Mouse (Mus musculus) right cerebral cortex, postnatal 10 days (tissue): ENCODE data around the gene Iglon5.

Experiments
- DNase-seq, 2 experiments: peaks; one replicate each; pipeline ENCODE4 v3.0.0; 2021; ENCODE audit warnings: low spot score in 2 of 2

Iglon5 gene

DNA sequence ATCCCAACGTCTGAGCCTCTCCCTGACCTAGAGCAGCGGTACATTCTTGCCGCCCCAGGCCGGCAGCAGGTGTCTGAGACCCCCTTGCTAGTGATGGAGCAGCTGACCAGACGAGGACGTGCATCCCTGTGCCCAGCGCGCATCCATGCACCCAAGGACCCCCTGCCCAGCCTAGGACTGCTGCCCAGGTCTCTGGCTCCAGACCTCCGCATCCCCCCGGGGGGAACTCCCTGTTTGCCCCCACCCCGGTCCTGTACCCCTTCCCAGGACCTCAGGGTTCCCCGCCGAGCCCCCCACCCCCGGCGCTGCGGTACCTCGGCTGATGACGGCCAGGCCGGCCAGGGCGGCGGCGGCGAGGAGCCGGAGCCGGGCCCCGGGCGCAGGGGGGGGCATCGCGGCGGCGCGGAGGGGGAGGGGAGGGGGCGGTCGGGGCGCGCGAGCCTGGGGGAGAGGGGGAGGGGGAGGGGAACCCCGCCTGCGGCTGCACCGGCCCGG is at the start of gene Iglon5:
TSS of gene Iglon5 (minus strand) at position 445 of the 495 bp plus-strand sequence.
- DNase-seq, result peak in 1 of 2 experiments; percentile 56

DNA sequence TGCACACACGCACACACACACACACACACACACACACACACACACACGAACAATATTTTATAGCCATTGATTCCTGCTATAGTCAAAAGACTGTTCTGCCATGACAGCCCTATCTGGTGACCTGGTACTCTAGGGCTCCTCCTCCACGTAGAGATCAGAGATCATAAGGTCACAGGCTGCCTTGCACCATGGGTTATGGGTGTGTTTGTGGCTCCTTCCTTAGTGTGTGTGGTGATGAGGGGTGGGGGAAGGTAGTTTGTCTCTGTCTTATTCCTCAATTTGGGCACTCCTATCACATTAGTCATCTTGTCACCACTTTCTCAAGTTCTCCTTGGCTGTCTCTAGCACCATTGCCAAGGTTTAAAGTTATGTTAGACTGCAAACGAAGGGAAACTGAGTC is 48.6 kb upstream of the Iglon5 start:
- DNase-seq, result no peak

DNA sequence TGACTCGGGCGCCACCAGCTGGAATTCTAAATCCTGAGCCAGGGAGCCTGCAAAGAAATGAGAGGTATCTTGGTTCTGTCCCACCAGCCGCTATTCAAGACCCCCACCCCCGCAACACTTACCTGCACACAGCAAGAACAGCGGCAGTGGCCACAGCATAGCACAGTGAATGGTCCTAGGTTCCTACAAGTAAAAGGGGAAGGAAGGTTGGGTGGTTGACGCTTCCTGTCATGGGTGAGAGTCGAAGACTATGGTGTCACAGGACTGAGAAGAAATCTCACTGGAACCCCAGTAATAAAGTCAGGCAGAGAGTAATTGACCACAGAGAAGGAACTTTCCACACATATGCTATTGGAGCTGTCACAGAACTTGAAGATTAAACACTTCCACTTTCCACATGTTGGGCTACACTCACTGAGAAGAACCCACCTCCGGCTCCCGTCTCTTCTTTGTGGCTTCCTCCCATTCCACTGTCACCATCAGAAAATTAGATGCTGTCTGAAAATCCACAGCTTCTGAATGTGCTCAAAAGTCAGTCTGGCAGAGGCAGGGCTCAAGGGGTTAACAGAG is 43.1 kb upstream of the Iglon5 start:
- DNase-seq, result no peak

DNA sequence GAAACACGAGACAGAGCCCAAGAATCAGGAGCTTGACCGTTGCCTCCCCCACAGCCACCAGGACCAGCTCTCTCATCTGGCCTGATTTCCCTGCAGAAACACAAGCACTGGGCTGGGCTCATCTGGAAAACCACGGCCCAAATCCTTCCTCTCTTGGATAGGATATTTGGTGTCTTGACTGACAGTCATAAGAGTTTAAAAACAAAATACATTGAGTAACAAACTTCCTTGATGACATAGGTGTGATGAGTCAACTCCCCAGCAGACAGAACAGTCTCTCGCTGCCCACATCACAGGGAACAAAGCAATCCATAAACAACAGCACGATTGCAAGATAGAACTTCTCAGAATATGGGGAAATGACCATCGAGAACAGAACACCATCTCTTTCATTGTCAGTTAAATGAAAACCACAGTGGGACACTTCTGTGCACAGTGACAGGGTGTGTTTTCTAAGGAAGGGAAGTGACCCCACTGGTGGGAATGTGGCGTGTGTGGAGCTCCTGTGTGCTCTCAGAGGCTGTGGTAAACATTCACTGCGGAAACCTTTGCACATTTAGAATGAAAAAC is 40.4 kb upstream of the Iglon5 start:
- no peak for DNase-seq

DNA sequence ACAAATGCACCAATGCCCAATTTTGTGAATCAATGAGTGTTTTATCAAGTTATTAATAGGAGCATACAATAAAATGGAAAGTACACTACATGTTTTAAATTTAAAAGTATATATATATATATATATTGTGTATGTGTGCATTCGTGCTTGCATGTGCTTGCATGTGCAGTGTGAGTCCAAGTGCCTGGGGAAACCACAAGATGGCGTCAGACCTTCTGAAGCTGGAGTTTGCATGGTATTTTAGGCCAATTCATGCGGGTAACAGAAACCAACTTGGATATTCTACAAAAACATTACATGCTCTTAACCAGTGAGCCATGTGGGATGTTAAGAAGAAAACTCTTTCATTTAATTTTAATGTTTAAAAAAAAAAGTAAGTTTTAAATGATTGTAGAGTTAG is 35.4 kb upstream of the Iglon5 start:
- no peak for DNase-seq

DNA sequence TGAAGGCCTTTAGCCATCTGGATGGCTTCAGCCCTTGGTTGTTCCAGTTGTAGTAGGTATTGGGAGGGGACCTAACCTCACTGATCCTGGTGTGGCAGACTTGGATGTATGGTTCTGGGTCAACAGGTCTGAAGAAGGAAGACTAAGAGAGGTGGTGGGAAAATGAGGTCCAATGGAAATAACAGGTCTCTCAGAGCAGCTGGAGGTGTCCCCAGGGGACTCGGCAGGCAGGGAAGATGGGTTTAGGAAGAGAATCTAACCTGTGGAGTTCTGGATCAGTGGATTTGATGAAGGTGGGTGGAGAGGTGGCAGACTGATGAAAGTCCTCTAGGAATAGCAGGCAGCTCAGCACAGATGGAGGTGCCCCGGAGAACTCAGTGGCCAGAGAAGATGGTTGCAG is 32.9 kb upstream of the Iglon5 start:
- no peak for DNase-seq

DNA sequence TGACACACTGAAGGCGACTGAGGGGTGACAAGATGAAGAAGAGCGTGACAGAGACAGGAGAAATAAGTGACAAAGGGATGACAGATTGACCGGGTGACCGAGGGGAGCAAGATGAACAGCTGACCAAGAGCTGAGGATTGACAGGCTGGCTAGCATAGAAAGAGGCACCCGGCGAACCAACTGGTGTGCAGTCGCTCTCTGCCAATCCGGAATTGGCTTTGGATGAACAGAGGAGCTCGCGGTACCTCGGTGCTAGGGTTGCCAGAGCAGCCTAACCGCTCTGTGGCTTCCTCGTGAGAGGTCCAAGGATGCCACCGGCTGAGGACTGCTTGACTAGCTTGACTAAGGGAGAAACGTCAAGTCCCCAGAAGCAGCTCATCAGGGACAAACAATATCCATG is 28.5 kb upstream of the Iglon5 start:
- no peak for DNase-seq

DNA sequence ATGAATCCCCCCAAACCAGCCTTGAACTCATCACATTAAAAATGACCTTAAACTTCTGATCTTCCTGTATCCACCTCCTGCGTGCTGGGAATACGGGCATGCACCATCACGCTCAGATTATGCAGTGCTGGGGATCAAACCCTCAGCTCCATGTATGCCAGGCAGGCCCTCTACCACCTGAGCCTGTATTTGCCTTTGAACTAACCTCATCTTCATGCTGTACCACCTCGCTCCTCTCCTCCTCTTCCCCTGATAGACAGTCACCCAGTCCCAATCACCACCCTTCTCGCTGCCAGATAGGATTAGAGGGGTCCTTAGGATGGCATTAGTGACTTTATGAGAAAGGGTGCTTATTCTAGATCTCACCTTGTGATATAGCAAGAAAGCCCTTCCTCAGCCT is 25.2 kb upstream of the Iglon5 start:
- no peak for DNase-seq

DNA sequence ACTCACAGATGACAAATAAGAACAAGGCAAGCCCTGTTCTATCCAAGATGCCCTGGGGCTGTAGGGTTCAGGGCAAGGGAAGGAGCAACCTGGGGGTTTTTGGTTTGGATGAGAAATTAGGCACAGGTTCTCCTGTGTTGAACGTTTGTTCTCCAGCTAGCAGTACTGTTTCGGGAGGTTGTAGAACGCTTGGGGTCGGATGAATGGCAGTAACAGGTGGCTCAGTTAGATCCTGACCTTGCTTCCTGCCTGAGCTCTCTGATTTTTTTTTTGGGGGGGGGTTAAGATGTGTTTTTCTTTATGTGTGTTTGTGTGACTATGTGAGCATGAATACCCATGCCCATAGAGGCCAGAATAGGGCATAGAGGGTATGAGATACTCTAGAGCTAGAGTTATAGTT is 22.6 kb upstream of the Iglon5 start:
- no peak for DNase-seq

DNA sequence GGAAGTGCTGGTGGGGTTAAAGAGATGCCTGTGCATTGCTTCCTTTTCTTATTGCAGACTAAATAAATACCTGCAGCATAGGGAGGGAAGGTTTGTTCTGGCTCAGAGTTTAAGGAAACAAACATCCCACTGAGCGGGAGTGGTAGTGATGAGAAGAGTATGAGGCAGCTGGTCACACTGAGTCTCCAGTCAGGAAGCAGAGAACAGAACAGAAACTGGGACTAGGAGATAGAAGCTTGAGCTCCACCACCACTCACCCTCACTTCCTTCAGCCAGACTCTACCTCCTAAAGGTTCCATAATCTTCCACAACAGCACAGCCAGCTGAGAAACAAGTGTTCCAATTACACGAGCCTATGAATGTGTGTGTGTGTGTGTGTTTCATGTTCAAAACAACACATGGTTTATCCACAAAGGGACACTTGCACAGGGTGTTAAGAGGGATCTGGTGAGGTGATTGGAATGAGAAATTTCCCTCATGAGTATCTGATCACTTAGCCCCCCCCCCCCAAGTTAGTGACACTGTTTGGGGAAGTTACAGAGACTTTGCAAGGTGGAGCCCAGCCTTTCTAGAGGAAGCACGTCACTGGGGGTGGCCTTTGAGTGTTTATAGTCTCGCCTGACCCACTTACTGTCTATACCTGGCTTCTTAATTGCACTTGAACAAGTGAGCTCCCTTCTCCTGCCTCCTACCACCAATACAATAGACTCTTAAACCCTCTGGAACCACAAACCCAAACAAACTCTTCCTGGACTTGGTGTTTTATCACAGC is 22.0 kb upstream of the Iglon5 start:
- no peak for DNase-seq

DNA sequence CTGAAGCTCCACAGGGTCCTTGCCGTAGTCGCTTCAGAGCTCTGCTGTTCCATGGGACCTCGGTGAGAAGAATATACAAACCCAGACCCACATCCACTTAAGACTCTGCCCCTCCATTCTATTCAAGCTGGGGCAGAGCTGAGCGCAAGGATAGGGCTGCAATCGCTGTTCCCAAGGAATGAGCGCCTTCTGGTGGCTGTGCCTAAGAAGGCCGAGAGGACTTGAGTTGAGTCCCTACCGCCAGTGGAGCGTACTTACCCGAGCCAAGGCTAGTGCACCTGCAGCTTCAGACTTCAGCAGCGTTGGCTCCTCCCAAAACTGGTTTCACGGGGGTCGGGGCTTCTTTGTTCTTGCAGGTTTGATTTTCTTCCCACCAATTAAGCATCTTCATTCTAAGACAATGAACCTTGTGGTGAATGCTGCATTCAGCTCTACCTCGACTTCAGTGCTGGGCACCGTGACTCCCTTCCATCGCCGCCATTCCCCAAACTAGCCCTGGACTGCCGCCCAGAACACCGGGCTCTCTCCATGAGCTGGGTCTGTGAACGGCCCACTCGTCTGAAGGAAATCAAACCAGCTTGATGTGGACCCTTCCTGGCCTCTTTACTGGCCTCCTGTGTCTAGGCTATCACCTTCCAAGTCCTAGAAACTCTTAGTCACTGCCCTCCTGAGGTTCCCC is 5.6 kb upstream of the Iglon5 start:
- DNase-seq, result peak; percentile 69 to 79

DNA sequence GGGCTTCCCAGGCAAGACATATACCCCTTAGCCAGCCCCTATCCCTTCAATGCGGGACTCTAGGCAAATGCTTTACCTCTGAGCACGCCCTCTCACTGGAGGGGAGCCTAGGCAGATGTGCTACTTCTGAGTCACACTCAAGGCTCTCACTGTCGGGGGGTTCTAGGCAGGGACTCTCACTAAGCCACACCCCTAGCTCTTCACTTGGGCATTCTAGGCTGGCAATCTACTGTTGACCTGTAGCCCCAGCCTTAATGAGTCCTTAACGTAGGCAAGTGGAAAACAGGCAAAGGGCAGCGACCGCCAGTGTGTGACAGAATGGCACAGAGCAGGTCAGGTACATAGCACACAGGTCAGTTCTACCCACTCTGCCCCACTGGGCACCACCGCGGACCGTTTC is 986 bp upstream of the Iglon5 start:
- no peak for DNase-seq

DNA sequence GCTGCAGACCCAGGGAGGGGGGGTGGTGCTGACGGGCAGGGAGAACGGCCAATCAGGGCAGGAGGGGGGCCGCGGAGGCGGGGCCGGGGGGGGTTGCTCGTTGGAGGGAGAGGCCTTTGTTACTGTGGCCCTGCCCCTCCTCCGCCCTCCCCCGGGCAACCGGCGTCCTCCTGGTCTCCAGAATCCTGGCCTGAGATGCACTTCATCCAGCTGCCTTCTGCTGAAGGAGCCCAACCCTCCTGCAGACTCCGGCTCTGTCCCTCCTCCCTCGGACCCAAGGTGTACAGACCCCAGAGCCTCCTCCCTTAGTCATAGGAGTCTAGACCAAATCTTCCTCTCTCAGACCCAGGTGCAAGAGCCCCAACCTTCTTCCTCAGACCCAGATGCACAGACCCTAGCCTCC is 308 bp upstream of the Iglon5 start:
- DNase-seq, result peak; percentile 89

DNA sequence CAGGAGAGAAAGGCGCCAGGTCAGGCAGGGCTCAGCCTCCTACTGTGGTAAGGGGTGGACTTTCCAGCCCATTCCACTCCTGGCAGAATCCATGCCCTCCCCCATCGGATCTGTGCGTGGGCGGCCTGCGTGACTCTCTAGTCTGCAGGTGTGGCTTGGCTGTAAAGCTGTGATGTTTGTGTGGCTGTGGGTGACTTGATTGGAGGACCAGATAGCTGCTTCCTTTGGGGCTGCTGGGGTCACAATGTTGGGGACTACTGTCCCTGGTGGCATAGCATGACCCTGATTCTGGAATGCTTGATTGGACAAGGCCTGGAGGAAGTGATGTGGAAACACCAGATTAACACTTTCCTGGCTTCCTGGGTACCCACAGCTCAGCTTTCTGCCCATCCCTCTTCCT is 1.2 kb downstream of the Iglon5 start:
- peak in 1 of 2 experiments; percentile 62 for DNase-seq

DNA sequence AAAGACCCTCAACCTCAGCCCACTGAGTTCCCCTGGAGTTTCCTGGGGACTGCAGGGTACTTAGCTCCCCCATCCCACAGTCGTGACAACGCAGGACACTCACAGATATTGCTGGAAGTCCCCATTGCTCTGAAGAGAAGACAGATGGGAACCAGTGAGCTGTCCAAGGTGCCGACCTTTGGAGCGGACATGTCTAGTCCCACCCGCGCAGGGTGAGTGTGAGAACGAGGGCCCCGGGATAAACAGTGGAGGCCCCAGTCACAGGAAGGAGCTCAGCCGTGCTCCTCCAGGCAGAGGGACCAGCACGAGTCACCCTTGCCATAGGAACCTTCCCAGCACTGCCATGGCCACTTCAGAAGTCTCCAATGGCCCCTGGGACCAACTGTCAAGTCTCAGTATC is 6.6 kb downstream of the Iglon5 start:
- DNase-seq, result no peak

DNA sequence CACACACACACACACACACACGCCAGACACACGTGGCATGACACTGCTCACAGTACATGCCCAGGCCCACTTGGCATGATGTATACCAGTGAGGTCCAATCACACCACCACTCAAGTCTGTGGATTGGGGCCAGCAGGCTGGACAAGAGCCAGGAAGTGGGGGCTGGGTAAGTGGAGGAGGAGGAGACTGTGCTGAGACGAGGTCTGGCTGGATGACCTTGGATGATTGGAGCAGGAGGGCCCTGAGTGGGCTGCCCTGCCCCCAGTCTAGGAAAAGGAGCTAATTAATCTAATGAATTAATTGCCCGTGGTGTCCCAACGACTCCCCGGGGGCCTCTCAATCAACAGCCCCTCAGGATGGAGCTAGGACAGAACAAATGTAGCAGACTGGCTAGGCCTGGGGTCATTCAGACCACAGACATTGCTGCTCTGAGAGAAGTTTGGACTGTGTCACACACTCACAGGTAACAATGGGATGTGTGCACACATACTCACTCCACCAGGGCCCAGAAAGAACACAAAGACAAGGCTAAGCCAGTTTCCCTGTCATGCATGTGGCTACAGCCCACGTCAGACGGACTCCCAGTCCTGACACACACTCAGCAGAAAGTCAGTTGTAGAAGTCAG is 7.7 kb downstream of the Iglon5 start:
- peak; percentile 68 to 72 for DNase-seq

DNA sequence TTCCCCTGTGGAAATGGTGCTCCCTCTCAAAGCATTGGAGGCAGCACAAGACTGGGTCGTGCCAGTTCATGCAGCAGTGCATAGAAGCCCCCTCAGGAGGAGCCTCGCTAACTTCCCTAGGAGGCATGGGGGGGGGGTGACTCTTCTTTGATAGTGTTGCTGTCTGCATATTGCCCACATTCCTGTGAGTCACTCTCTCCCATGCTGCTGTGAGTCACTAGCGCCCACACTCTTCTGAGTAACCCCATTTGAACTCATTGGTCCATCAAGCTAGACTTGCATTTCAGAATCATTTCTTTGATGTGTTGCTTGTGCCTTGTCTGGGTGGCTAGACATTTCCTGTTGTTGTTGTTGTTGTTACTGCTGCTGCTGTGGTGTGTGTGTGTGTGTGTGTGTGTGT is 8.7 kb downstream of the Iglon5 start:
- peak in 1 of 2 experiments; percentile 72 for DNase-seq

DNA sequence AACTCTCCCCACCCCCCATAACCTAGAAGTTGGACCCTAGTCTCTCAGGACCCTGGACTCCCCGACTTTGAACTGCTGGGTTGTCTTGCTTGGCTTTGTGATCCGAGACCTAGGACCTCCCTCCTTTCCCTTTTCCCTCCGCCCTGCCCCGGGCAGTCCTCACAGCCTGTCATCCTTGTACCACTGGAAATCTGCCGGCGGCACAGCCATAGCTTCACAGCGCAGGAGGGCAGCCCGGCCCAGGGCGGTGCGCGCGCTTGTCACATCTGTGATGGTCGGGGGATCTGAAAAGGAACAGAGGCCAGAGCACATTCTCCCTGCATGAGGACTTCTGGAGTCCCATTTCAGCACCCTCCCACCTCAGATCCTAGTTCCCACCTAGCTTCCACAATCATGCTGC is 13.5 kb downstream of the Iglon5 start:
- no peak for DNase-seq

DNA sequence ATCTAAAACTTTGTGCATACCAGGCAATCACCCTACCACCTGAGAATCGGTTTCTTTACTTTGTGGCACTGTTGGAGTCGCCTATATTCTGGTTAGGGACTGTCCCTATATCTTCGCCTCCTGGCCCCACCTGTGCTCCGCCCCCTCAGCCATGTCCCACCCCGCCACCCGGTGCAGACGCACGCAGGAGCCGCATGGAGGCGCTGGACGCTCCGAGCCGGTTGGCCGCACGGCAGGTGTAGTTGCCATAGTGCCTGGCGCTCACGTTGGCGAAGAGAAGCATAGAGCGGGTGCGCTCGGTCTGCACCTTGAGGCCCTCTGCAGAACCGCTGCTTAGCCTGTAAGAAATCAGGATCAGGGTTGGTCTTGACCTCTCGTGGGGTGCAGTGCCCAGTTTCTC is 14.2 kb downstream of the Iglon5 start:
- DNase-seq, result no peak

DNA sequence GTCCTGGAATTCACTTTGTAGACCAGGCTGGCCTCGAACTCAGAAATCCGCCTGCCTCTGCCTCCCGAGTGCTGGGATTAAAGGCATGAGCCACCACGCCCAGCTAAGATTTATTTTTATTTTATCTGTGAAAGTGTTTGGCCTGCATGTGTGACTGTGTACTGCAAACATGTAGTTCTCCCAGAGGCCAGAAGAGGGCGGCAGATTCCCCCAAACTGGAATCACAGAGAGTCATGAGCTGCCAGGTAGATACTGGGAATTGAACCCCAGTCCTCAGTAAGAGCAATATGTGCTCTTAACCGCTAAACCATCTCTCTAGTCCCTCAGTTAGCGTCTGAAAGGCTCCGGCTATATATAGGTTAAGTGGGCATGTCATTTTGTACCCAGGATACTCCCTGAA is 19.5 kb downstream of the Iglon5 start:
- DNase-seq, result no peak

DNA sequence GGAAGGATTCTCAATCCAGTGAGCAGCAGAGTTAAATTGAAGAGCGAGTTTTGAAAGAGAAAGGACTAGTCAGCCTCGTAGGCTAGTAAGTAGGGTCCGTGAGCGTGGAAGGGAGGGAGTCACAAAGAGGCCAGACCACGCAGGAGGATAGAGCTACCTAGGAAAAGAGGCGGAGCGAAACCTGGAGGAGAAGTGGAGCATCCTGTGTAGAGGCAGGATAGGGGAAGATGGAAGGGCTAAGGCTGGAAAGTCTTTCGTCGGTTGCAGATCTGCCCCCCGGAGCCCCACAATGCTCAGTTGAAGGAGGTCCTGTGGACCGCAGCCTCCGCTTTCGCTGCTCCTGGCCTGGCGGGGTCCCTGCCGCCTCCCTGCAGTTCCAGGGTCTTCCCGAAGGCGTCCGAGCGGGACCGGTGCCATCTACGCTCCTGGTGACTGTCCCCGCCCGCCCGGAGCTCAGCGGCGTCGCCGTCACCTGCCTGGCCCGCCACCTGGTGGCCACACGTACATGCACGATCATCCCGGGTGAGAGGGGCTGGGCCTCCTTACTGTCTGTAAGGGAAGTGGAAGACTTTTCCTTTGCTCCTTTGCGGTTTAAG is 23.7 kb downstream of the Iglon5 start:
- DNase-seq, result peak; percentile 86 to 87
